Mouse (Mus musculus) intestine, postnatal 0 days (tissue): ENCODE measurements around the gene Wwc2. TPM values are rescaled to one million over a fixed set of nuclear protein-coding genes. Genes with fewer than 3 reads are reported as not detected.
"Not testable (repeated sequence)": the region's sequence is repeated elsewhere in the genome, so short reads cannot be mapped to it uniquely, and the experiment has no call there.

Experiments
- ATAC-seq: fragments of 200-750 bp; cut with Nextera tagmentation; 2 replicates; pipeline ENCODE4 v1.8.0; 2017; ENCODE audit warnings: mild to moderate bottlenecking, moderate TSS enrichment, moderate library complexity
- H3K27ac ChIP-seq: fragments of 300-500 bp; sonication (generic); 2 replicates; pipeline ENCODE4 v1.5.1; 2014; ENCODE audit warnings: mild to moderate bottlenecking, low read depth, low read length, moderate library complexity
- H3K27me3 ChIP-seq: fragments of 300-500 bp; sonication (generic); replicated peaks from 2 replicates; pipeline ENCODE4 v1.6.1; 2014; ENCODE audit warnings: low read length, mixed read lengths; ENCODE audit not compliant: control insufficient read depth, insufficient read depth
- H3K36me3 ChIP-seq: fragments of 300-500 bp; sonication (generic); 2 replicates; pipeline ENCODE4 v1.6.1; 2014; ENCODE audit warnings: mild to moderate bottlenecking, moderate library complexity; ENCODE audit not compliant: control insufficient read depth, insufficient read depth
- H3K4me1 ChIP-seq: fragments of 300-500 bp; sonication (generic); replicated peaks from 2 replicates; pipeline ENCODE4 v1.6.1; 2014; ENCODE audit warnings: antibody characterized with exemption, low read length, mixed read lengths; ENCODE audit not compliant: control insufficient read depth, insufficient read depth
- H3K4me2 ChIP-seq: fragments of 300-500 bp; sonication (generic); replicated peaks from 2 replicates; pipeline ENCODE4 v1.6.1; 2014; ENCODE audit warnings: low read depth, mild to moderate bottlenecking, moderate library complexity
- H3K4me3 ChIP-seq: fragments of 300-500 bp; sonication (generic); 2 replicates; pipeline ENCODE4 v1.5.1; 2014; ENCODE audit warnings: low read depth, low read length
- H3K9ac ChIP-seq: fragments of 300-500 bp; sonication (generic); 2 replicates; pipeline ENCODE4 v1.6.1; 2014; ENCODE audit warnings: mild to moderate bottlenecking, low read depth, low read length
- H3K9me3 ChIP-seq: fragments of 300-500 bp; sonication (generic); 2 replicates; pipeline ENCODE4 v1.6.1; 2016; ENCODE audit warnings: mixed run types; ENCODE audit not compliant: control insufficient read depth
- CTCF ChIP-seq: sonication (generic); IDR thresholded peaks from 2 replicates; pipeline ENCODE4 v1.5.1; 2016; ENCODE audit warnings: low read depth, mild to moderate bottlenecking, control low read depth, antibody characterized with exemption, moderate library complexity
- whole genome bisulfite sequencing: fragments of 180-500 bp; shearing (Covaris S2); extraction: QIAGEN DNeasy Blood & Tissue Kit; methylation state at CpG from one replicate; pipeline ENCODE4 v1.1.7; 2014; 5-methylcytosine and 5-hydroxymethylcytosine counted together
- polyA plus RNA-seq: library from polyadenylated mRNA; unstranded; fragments of >200 nt; fragmentation: Nextera tagmentation; extraction: Ambion mirVana; gene quantifications from 2 replicates; pipeline ENCODE4 v1.2.1, GENCODE M21; 2015

Wwc2 gene
- polyA plus RNA-seq, 1 experiment from 2014 or later = 6.7 TPM

DNA sequence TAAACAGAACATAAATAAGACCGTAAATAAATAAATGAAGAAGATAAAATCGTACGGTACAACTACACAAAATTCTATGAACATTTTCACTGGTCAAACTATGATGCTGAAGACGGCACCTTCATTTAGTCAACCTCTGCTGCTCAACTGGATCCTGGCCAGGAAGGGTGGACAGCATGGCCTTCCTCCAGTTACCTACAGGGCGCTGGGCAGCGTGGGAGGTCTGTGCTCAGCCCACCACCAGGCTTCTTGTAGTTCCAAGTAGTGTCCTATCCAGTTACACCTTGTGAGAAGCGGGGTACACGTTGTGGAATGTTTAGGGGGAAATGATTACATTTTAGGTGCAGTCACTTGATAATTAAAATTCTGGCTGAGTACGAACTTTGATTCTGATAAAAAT lies 163.8 kb downstream of the Wwc2 start:
- H3K9me3 ChIP-seq = no peaks in the 10 kb centered on the region
- 81% methylated on average over 9 of the region's 9 CpGs for WGBS
- TF ChIP-seq CTCF = no peak
- H3K4me3 ChIP-seq = no peak overlapping the region
- H3K4me2 ChIP-seq = no peak overlapping the region
- H3K4me1 ChIP-seq = no peaks in the 10 kb centered on the region
- H3K27me3 ChIP-seq = no peaks in the 10 kb centered on the region
- ATAC-seq = no peak
- no peak overlapping the region for H3K27ac ChIP-seq
- no peak overlapping the region for H3K9ac ChIP-seq
- peaks cover 33% of the 10 kb centered on the region for H3K36me3 ChIP-seq

DNA sequence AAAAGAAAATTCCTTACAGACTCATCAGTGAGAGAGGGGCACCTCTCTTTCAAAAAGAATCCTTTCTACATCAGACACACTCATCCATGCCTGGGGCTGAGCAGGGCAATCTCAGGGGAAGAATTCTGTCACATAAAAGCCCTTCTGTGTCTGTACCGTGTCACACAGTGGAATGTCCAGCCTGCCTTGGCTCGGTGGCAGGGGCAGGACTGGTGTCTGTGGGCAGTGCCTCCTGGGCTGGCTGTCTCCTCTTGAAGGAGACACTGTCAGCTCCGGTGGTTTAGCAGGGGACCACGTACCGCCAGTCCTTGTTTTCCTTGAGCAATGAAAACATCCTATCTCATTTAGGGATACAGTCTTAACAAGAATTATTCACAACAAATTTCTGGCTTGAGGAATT lies 165.1 kb downstream of the Wwc2 start:
- ATAC-seq = no peak
- H3K27ac ChIP-seq = no peak overlapping the region
- no peak for TF ChIP-seq CTCF

GRCm38 (mm10) chr8:47824182-47824581 lies 166.5 kb downstream of the Wwc2 start, which contains the start of gene Cldn22:
Cldn22 (plus strand) TSS chr8:47824482.
- H3K4me2 ChIP-seq = no peak within 1 kb of the TSS
- no peaks in the 10 kb centered on the region for H3K9me3 ChIP-seq
- H3K4me3 ChIP-seq = no peak within 1 kb of the TSS
- 65% methylated on average over 13 of the region's 13 CpGs for WGBS
- H3K4me1 ChIP-seq = no peaks in the 10 kb centered on the region
- H3K36me3 ChIP-seq = peaks cover 9% of the 10 kb centered on the region; the same call in 1 of the 2 replicates
- TF ChIP-seq CTCF = no peak
- no peak within 1 kb of the TSS for H3K9ac ChIP-seq
- H3K27ac ChIP-seq = no peak within 1 kb of the TSS
- H3K27me3 ChIP-seq = no peaks in the 10 kb centered on the region
- ATAC-seq = no peak

More for the DNA sequence above, 165.1 kb downstream of the Wwc2 start:
- Histone ChIP-seq H3K9ac (no peak overlapping the region), H3K4me1 (no peaks in the 10 kb centered on the region), H3K27me3 (no peaks in the 10 kb centered on the region), H3K4me3 (no peak overlapping the region), H3K9me3 (no peaks in the 10 kb centered on the region), H3K4me2 (no peak overlapping the region), H3K36me3 (peaks cover 22% of the 10 kb centered on the region)
- WGBS = 72% methylated on average over 5 of the region's 5 CpGs

DNA sequence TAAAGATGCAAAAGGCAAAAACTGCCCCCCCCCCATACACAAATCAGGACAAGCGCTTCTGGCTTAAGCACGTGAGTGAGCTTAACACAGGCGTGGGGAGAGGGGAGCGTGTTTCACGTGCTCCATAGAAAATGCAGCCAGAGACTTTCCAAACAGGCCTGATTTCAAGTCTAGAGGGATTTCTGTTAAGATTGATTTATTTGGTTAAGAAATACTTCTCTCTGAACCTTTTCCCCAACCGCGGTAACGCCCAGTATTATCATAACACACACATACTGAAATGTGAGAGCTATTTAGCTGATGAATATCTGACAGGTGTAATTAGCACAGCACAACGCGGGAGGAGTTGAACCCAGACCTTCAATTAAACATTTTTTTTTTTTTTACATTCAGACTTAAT lies 166.9 kb downstream of the Wwc2 start:
- no peak overlapping the region for H3K4me3 ChIP-seq
- H3K9me3 ChIP-seq = no peaks in the 10 kb centered on the region
- no peak for ATAC-seq
- H3K27me3 ChIP-seq = no peaks in the 10 kb centered on the region
- WGBS = 42% methylated on average over 10 of the region's 10 CpGs
- TF ChIP-seq CTCF = no peak
- no peak overlapping the region for H3K9ac ChIP-seq
- no peak overlapping the region for H3K4me2 ChIP-seq
- no peaks in the 10 kb centered on the region for H3K4me1 ChIP-seq
- H3K36me3 ChIP-seq = peaks cover 5% of the 10 kb centered on the region; the same call in 1 of the 2 replicates
- no peak overlapping the region for H3K27ac ChIP-seq

DNA sequence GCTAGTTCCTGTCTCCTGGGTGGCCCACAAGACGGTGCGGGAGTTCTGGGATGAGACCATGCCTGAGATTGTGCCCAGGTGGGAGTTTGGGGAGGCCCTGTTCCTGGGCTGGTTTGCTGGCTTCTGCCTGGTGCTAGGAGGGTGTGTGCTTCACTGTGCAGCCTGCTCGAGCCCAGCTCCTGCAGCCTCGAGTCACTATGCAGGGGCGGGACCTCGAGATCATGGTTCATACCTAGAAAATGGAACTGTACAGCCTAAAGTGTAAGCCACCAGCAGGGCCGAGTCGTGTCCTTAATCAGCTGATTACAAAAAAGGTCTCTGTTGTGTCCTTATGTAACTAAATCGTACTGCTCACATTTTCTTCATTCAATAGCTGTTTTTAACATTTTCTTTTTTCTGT lies 168.2 kb downstream of the Wwc2 start:
- not testable (repeated sequence) for H3K27me3 ChIP-seq, H3K9ac ChIP-seq, H3K9me3 ChIP-seq, H3K27ac ChIP-seq, H3K4me2 ChIP-seq, H3K36me3 ChIP-seq, H3K4me3 ChIP-seq, ATAC-seq, H3K4me1 ChIP-seq
- WGBS = 61% methylated on average over 7 of the region's 9 CpGs

GRCm38 (mm10) chr8:47821843-47822242 lies 168.9 kb downstream of the Wwc2 start, which contains the start of gene Cldn24:
Cldn24 (plus strand) TSS chr8:47822143.
- H3K4me1 ChIP-seq = no peaks in the 10 kb centered on the region
- H3K36me3 ChIP-seq = no peaks in the 10 kb centered on the region
- no peak for ATAC-seq
- no peak for TF ChIP-seq CTCF
- H3K4me3 ChIP-seq = no peak within 1 kb of the TSS
- no peak within 1 kb of the TSS for H3K9ac ChIP-seq
- 90% methylated on average over 6 of the region's 6 CpGs for WGBS
- no peak within 1 kb of the TSS for H3K4me2 ChIP-seq
- no peaks in the 10 kb centered on the region for H3K27me3 ChIP-seq
- H3K9me3 ChIP-seq = no peaks in the 10 kb centered on the region
- no peak within 1 kb of the TSS for H3K27ac ChIP-seq
